8 mouse cellular contexts compared by ENCODE assay signal in genomic region chrX:36598861-36599344, GRCm38 (mm10). TPM values are rescaled to one million over a fixed set of nuclear protein-coding genes. Genes with fewer than 3 reads are reported as not detected.
DNase-seq lines count a peak whose midpoint lies in the region; ATAC-seq and TF ChIP-seq lines count a peak whose summit lies in the region.

No protein-coding gene starts in this region.

- H3K9ac ChIP-seq in ES-Bruce4 (ENCODE audit: low read depth, poor library complexity, severe bottlenecking): peak overlapping the region; percentile 66
- H3K9ac ChIP-seq in heart, embryonic 11.5 days (ENCODE audit: low read depth, low read length): peak overlapping the region; percentile 73

- WGBS in heart, embryonic 11.5 days (ENCODE audit: insufficient replicate concordance): 27% methylated on average over 14 of the region's 14 CpGs

- TF ChIP-seq EP300 in ES-Bruce4 (IDR thresholded peaks at IDR 0.05; ENCODE audit: insufficient read depth, low read depth, low read length): no peak

- H3K4me2 ChIP-seq in heart, embryonic 11.5 days: peak overlapping the region; percentile 67

- H3K27me3 ChIP-seq in ES-Bruce4 (ENCODE audit: control insufficient read depth, insufficient read depth, low read length, poor library complexity, severe bottlenecking): no peaks in the 10 kb centered on the region
- no peaks in the 10 kb centered on the region for H3K27me3 ChIP-seq in heart, embryonic 11.5 days (ENCODE audit: control insufficient read depth, insufficient read depth, low read length)

- H3K36me3 ChIP-seq in ES-Bruce4 (ENCODE audit: control insufficient read depth, insufficient read depth, low read length, poor library complexity, severe bottlenecking): peaks cover under 1% of the 10 kb centered on the region
- H3K36me3 ChIP-seq in heart, embryonic 11.5 days (ENCODE audit: control insufficient read depth, insufficient read depth, low read length): no peaks in the 10 kb centered on the region

- H3K4me1 ChIP-seq in ES-Bruce4 (ENCODE audit: control insufficient read depth, insufficient read depth, low read length): no peaks in the 10 kb centered on the region
- H3K4me1 ChIP-seq in heart, embryonic 11.5 days (ENCODE audit: control insufficient read depth, insufficient read depth, low read length): no peaks in the 10 kb centered on the region

- DNase-seq in adrenal gland, adult 2 months: peak; percentile 18
- no peak for DNase-seq in adrenal gland, adult 8-10 months
- peak; percentile 52 to 53 for DNase-seq in cerebellum, postnatal 10 days
- DNase-seq in kidney, postnatal 14 days: peak; percentile 18
- DNase-seq in lung, postnatal 14 days: peak; percentile 11
- peak; percentile 18 for DNase-seq in right cerebral cortex, postnatal 4 days

- TF ChIP-seq POLR2A in ES-Bruce4 (IDR thresholded peaks at IDR 0.05; ENCODE audit: insufficient read depth, low read length): no peak

- no peak for TF ChIP-seq CTCF in ES-Bruce4 (IDR thresholded peaks at IDR 0.05; ENCODE audit: low read depth, low read length)

- H3K27ac ChIP-seq in ES-Bruce4 (ENCODE audit: insufficient read depth, low read length): 0 out of 2 replicates have a peak overlapping the region, but pooled peaks have one; percentile 16
- peak overlapping the region; percentile 78; the same call in 1 of the 2 replicates for H3K27ac ChIP-seq in heart, embryonic 11.5 days (ENCODE audit: low read depth, low read length)

- peak overlapping the region; percentile 85 for H3K4me3 ChIP-seq in ES-Bruce4 (ENCODE audit: low read depth, low read length)
- peak overlapping the region; percentile 66 for H3K4me3 ChIP-seq in heart, embryonic 11.5 days (ENCODE audit: low read depth, low read length)

- H3K9me3 ChIP-seq in ES-Bruce4 (replicated peaks; ENCODE audit: control insufficient read depth, insufficient read depth, low read length, poor library complexity, severe bottlenecking): no peaks in the 10 kb centered on the region
- H3K9me3 ChIP-seq in heart, embryonic 11.5 days (replicated peaks; ENCODE audit: control insufficient read depth, low read length): no peaks in the 10 kb centered on the region

- ATAC-seq in heart, embryonic 11.5 days (replicated peaks; ENCODE audit: insufficient number of reproducible peaks, low FRiP score, low TSS enrichment): peak; percentile 47; the same call in 1 of the 2 replicates

RNA-seq across cellular contexts. Expression of gene Pgrmc1, which starts 0.9 kb away (rescaled TPM):
- 100 to 1,000 TPM; 455 to 456 TPM for total RNA-seq in adrenal gland, adult 2 months (2021)
- polyA plus RNA-seq in adrenal gland, adult 2 months (2012; rRNA removed): 536 and 540 TPM in 2 replicates
- total RNA-seq in adrenal gland, adult 8-10 months (2022): 100 to 1,000 TPM; 402 to 571 (median 482) TPM
- 64.3 and 64.9 TPM in 2 replicates for polyA plus RNA-seq in ES-Bruce4 (2011; ENCODE audit: insufficient read depth, insufficient read length, low read depth, missing spikeins)
- polyA plus RNA-seq in heart, embryonic 11.5 days (2014; fragmentation: Nextera tagmentation; extraction: Ambion mirVana): 156 and 157 TPM in 2 replicates

RNA-seq across cellular contexts. Expression of gene Akap17b, which starts 46.3 kb away (rescaled TPM):
- 1 to 10 TPM; 4.9 to 5.8 TPM for total RNA-seq in adrenal gland, adult 2 months (2021)
- polyA plus RNA-seq in adrenal gland, adult 2 months (2012; rRNA removed): 0.76 and 0.92 TPM in 2 replicates
- total RNA-seq in adrenal gland, adult 8-10 months (2022): 10 to 100 TPM in 1 of 4 experiments, 1 to 10 TPM in 3; 7.9 to 14.3 (median 8.5) TPM
- 8.5 and 9.1 TPM in 2 replicates for polyA plus RNA-seq in ES-Bruce4 (2011; ENCODE audit: insufficient read depth, insufficient read length, low read depth, missing spikeins)
- 1.5 TPM in 2 replicates for polyA plus RNA-seq in heart, embryonic 11.5 days (2014; fragmentation: Nextera tagmentation; extraction: Ambion mirVana)
